Mouse (Mus musculus) embryonic facial prominence, embryonic 12.5 days (tissue): ENCODE measurements around the gene Rassf2. TPM values are rescaled to one million over a fixed set of nuclear protein-coding genes. Genes with fewer than 3 reads are reported as not detected.

Source experiments
- ATAC-seq: fragments of 200-750 bp; cut with Nextera tagmentation; 2 replicates; pipeline ENCODE4 v1.8.0; 2017; ENCODE audit not compliant: insufficient number of reproducible peaks, insufficient read depth, low FRiP score, low TSS enrichment
- H3K27ac ChIP-seq: fragments of 300-500 bp; sonication (generic); 2 replicates; pipeline ENCODE4 v1.5.1; 2016; ENCODE audit warnings: mild to moderate bottlenecking
- H3K27me3 ChIP-seq: fragments of 300-500 bp; sonication (generic); 2 replicates; pipeline ENCODE4 v1.6.1; 2016; ENCODE audit warnings: mild to moderate bottlenecking, moderate library complexity
- H3K36me3 ChIP-seq: fragments of 300-500 bp; sonication (generic); 2 replicates; pipeline ENCODE4 v1.6.1; 2016; ENCODE audit warnings: mild to moderate bottlenecking
- H3K4me1 ChIP-seq: fragments of 300-500 bp; sonication (generic); 2 replicates; pipeline ENCODE4 v1.6.1; 2016
- H3K4me2 ChIP-seq: fragments of 300-500 bp; sonication (generic); replicated peaks from 2 replicates; pipeline ENCODE4 v1.6.1; 2016; ENCODE audit warnings: mild to moderate bottlenecking, moderate library complexity
- H3K4me3 ChIP-seq: fragments of 300-500 bp; sonication (generic); 2 replicates; pipeline ENCODE4 v1.5.1; 2016; ENCODE audit warnings: mild to moderate bottlenecking
- H3K9ac ChIP-seq: fragments of 300-500 bp; sonication (generic); 2 replicates; pipeline ENCODE4 v1.6.1; 2016; ENCODE audit warnings: mild to moderate bottlenecking, moderate library complexity
- H3K9me3 ChIP-seq: fragments of 300-500 bp; sonication (generic); 2 replicates; pipeline ENCODE4 v1.6.1; 2016; ENCODE audit warnings: mild to moderate bottlenecking, moderate library complexity
- WGBS: fragments of 180-500 bp; shearing (Covaris S2); methylation state at CpG from one replicate; pipeline ENCODE4 v1.1.7; 2016; 5-methylcytosine and 5-hydroxymethylcytosine counted together
- polyA plus RNA-seq: library from polyadenylated mRNA; unstranded; fragments of >200 nt; fragmentation: Nextera tagmentation; extraction: Ambion mirVana; gene quantifications from 2 replicates; pipeline ENCODE4 v1.2.1, GENCODE M21; 2016

Gene Rassf2
- polyA plus RNA-seq, 1 experiment from 2014 or later, result 8.5 TPM

DNA sequence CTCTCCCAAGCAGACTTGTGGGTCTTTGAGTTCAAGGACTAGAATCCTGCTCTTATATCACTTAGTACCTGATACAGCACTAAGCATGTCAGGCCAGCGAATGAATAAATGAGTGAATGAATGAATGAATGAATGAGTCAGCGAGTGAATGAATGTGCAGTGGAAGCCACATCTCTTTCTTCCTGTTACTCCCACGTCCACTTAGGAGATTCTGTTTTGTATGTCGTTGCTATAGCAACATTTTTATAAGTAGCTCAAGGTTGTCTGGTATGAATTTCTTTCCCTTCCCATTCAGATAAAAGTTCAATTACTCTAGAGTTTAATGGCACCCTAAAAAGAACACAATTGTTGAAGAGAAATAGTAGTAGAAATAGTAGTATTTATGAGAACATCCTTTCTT is 59.0 kb downstream of the Rassf2 start:
- no peak for ATAC-seq
- H3K27me3 ChIP-seq, result no peaks in the 10 kb centered on the region
- H3K4me2 ChIP-seq, result no peak overlapping the region
- no peak overlapping the region for H3K9ac ChIP-seq
- no peak overlapping the region for H3K4me3 ChIP-seq
- H3K9me3 ChIP-seq, result no peaks in the 10 kb centered on the region
- no peaks in the 10 kb centered on the region for H3K4me1 ChIP-seq
- 83% methylated on average over 4 of the region's 4 CpGs for WGBS
- H3K27ac ChIP-seq, result no peak overlapping the region
- H3K36me3 ChIP-seq, result no peaks in the 10 kb centered on the region

DNA sequence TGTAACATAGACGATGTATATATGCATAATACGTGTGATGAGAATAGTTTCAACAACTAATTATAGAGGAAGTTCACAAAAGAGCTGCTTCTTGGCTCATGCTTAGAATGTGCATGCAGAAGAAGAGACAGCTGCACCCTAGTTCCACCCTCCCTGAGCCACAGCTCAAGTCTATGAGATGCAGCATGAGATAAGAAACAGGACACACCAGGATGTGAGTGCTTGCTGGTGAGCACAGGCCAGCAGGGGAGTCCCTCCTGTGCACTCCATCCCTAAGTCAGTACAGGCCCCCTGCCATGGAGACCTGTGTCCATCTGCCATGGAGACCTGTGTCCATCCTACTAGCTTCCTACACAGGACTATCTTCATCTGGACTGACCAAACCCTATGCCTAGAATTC is 59.5 kb downstream of the Rassf2 start:
- WGBS, result 94% methylated on average over 2 of the region's 2 CpGs
- Histone ChIP-seq H3K4me1 (no peaks in the 10 kb centered on the region), H3K9ac (no peak overlapping the region), H3K4me2 (no peak overlapping the region), H3K27me3 (no peaks in the 10 kb centered on the region), H3K9me3 (no peaks in the 10 kb centered on the region), H3K36me3 (no peaks in the 10 kb centered on the region), H3K27ac (no peak overlapping the region), H3K4me3 (no peak overlapping the region)
- no peak for ATAC-seq

DNA sequence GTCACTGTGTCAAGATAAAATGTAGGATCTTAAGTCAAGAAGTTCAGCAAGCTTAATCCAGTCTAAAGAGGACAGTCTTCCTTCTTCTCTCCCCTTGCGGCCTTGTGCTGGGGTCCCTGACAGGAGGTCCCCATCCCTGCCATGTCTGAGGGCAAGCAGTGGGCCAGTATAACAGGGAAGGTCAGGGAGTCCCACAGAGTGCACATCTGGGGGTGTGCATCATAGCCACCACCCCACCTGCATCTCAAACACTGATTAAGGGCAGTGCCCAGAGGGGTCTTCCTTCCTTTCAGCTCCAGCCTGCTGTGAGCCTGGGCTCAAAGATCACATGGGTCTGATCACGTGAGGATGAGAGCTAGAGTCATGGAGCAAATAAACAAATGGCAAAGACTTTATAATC is 68.4 kb downstream of the Rassf2 start:
- 0 out of 2 replicates have a peak, but pooled peaks cover 2% of the 10 kb centered on the region for H3K27me3 ChIP-seq
- WGBS, result 75% methylated on average over 2 of the region's 2 CpGs
- H3K4me3 ChIP-seq, result no peak overlapping the region
- H3K4me2 ChIP-seq, result no peak overlapping the region
- H3K9ac ChIP-seq, result no peak overlapping the region
- no peaks in the 10 kb centered on the region for H3K36me3 ChIP-seq
- H3K4me1 ChIP-seq, result no peaks in the 10 kb centered on the region
- H3K27ac ChIP-seq, result no peak overlapping the region
- ATAC-seq, result no peak
- no peaks in the 10 kb centered on the region for H3K9me3 ChIP-seq

GRCm38 (mm10) chr2:131957731-131958222 is 72.3 kb downstream of the Rassf2 start:
- no peak for ATAC-seq
- WGBS, result 48% methylated on average over 9 of the region's 9 CpGs
- Histone ChIP-seq H3K4me1 (peaks cover 5% of the 10 kb centered on the region; the same call in 1 of the 2 replicates), H3K9me3 (no peaks in the 10 kb centered on the region), H3K9ac (no peak overlapping the region), H3K36me3 (no peaks in the 10 kb centered on the region), H3K4me2 (no peak overlapping the region), H3K27me3 (peaks cover 28% of the 10 kb centered on the region), H3K27ac (no peak overlapping the region), H3K4me3 (no peak overlapping the region)

DNA sequence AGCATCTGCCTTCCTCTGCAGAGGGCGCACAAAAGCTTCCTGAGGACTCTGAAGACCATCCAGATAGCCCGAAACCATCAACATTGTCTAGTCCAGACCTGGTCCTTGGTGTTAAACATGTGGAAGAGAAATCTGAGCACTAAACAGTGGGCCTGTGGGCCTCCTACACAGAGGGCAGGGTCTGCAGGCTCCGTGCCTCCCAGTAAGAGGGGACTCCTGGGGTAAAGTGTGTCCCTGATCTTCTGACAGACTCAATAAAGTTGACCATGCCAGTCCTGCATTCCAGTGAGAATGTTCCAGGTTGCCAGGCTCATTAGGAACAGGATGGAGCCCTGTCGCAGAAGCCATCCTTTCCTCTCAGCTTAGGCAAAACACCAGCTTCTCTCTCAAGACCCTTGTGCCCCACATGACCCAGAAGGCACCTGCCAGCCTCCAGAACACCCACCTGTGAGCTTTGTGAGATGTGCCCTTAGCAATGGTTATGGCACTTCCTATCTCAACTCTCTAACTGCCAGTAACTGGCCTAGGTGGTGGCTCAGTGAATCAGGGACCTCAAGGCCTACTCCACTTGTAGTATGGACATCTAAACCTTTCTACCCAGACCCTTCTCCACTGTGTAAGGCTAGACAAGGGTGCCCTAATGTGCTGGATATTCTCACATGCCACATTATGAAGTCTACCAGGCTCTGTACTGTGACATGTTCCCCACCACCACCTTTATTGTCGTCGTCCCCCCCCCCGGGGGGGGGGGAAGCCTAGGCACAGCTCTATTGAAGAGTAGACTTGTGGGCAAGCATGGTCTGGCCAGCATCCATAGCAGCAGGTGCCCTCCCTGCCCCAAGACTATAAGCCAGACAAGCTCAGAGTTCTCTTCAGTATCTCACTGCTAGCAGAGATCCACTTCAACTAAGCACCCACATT is 73.5 kb downstream of the Rassf2 start:
- Histone ChIP-seq H3K4me1 (peaks cover 5% of the 10 kb centered on the region; the same call in 1 of the 2 replicates), H3K9me3 (no peaks in the 10 kb centered on the region), H3K36me3 (no peaks in the 10 kb centered on the region), H3K9ac (no peak overlapping the region), H3K4me3 (no peak overlapping the region), H3K27ac (no peak overlapping the region), H3K27me3 (peaks cover 39% of the 10 kb centered on the region), H3K4me2 (no peak overlapping the region)
- ATAC-seq, result no peak
- 82% methylated on average over 7 of the region's 7 CpGs for WGBS

DNA sequence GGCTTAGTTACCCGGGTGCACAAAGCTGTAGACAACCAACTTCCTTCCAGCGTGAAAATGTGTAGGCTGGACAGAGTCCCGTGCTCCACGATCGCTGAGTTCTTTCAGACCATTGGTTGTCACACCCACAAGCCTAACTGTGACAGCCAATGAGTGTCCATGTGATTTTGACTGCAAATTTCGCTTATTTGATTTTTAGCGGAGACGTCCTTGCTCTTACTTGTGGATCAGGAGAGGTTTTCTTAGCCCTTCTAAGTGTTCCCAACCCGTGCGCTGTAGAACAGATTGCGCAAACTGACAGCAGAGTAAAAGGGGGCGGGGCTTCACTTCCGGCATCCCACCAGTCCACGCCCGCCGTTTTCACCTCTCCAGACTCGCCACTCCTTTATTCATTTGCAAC is 74.8 kb downstream of the Rassf2 start:
- no peak overlapping the region for H3K9ac ChIP-seq
- H3K9me3 ChIP-seq, result no peaks in the 10 kb centered on the region
- WGBS, result 3% methylated on average over 17 of the region's 17 CpGs
- ATAC-seq, result no peak
- H3K27ac ChIP-seq, result no peak overlapping the region
- H3K36me3 ChIP-seq, result no peaks in the 10 kb centered on the region
- peaks cover 5% of the 10 kb centered on the region; the same call in 1 of the 2 replicates for H3K4me1 ChIP-seq
- H3K4me2 ChIP-seq, result peak overlapping the region; percentile 48
- peaks cover 45% of the 10 kb centered on the region for H3K27me3 ChIP-seq
- H3K4me3 ChIP-seq, result peak overlapping the region; percentile 25

GRCm38 (mm10) chr2:131954835-131955234 is 75.2 kb downstream of the Rassf2 start:
- Histone ChIP-seq H3K27ac (no peak overlapping the region), H3K9ac (no peak overlapping the region), H3K36me3 (no peaks in the 10 kb centered on the region), H3K4me1 (peaks cover 5% of the 10 kb centered on the region; the same call in 1 of the 2 replicates), H3K27me3 (peaks cover 45% of the 10 kb centered on the region), H3K4me3 (peak overlapping the region; percentile 25; the same call in 1 of the 2 replicates), H3K4me2 (peak overlapping the region; percentile 48), H3K9me3 (no peaks in the 10 kb centered on the region)
- 60% methylated on average over 9 of the region's 9 CpGs for WGBS
- no peak for ATAC-seq

DNA sequence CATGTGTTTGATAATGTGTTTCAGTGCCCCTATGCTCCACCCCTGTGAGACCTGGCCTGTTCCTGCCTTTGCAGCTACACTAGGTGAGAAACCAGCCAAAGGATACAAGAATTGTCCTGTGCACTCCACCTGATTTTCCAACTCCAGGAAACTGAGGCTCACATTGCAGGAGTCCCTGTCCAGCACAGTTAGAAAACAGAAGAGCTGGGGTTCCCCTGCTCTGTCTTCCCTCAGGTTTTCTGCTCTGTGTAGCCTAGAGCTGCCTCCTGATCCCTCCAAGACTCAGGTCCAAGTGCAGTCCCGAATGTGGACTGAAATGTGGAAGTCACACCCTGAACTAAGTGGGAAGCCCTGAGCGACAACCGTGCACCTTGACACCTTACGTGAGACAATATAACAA is 76.3 kb downstream of the Rassf2 start:
- Histone ChIP-seq H3K9me3 (no peaks in the 10 kb centered on the region), H3K9ac (no peak overlapping the region), H3K27me3 (peaks cover 45% of the 10 kb centered on the region), H3K4me2 (peak overlapping the region; percentile 33; the same call in 1 of the 2 replicates), H3K36me3 (no peaks in the 10 kb centered on the region), H3K4me3 (no peak overlapping the region), H3K4me1 (peaks cover 9% of the 10 kb centered on the region; the same call in 1 of the 2 replicates), H3K27ac (no peak overlapping the region)
- WGBS, result 83% methylated on average over 4 of the region's 4 CpGs
- ATAC-seq, result no peak

- Histone ChIP-seq H3K9me3 (no peaks in the 10 kb centered on the region), H3K9ac (no peak overlapping the region), H3K4me3 (peak overlapping the region; percentile 12; the same call in 1 of the 2 replicates), H3K27me3 (peaks cover 45% of the 10 kb centered on the region), H3K4me2 (peak overlapping the region; percentile 33), H3K36me3 (no peaks in the 10 kb centered on the region), H3K4me1 (peaks cover 9% of the 10 kb centered on the region; the same call in 1 of the 2 replicates), H3K27ac (no peak overlapping the region)
- WGBS, result 21% methylated on average over 29 of the region's 29 CpGs
- ATAC-seq, result no peak
Measured at GRCm38 (mm10) chr2:131952961-131953538, 77.0 kb downstream of the Rassf2 start.

DNA sequence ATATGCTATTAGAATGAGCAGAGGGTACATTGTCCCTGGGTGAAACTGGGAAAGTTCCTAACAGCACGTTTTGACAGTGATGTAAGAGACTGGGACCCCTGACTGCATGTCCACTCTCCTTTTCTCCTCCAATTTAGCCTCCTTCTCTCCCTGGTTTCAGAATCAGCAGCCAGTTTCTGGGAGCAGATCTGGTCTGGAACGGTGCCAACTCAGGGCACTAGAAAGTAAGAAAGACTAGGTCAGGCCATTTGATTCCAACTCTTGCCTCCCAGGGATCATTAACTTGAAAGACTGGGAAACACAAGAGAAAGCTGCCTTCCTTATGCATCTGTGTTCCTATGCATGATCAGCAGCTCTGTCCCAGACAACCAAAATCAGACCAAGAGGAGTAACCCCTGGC is 77.6 kb downstream of the Rassf2 start:
- WGBS, result 51% methylated on average over 2 of the region's 2 CpGs
- Histone ChIP-seq H3K9me3 (no peaks in the 10 kb centered on the region), H3K27me3 (peaks cover 45% of the 10 kb centered on the region), H3K4me1 (peaks cover 9% of the 10 kb centered on the region; the same call in 1 of the 2 replicates), H3K4me2 (0 out of 2 replicates have a peak overlapping the region, but pooled peaks have one; percentile 33), H3K4me3 (no peak overlapping the region), H3K9ac (no peak overlapping the region), H3K36me3 (no peaks in the 10 kb centered on the region), H3K27ac (no peak overlapping the region)
- no peak for ATAC-seq

DNA sequence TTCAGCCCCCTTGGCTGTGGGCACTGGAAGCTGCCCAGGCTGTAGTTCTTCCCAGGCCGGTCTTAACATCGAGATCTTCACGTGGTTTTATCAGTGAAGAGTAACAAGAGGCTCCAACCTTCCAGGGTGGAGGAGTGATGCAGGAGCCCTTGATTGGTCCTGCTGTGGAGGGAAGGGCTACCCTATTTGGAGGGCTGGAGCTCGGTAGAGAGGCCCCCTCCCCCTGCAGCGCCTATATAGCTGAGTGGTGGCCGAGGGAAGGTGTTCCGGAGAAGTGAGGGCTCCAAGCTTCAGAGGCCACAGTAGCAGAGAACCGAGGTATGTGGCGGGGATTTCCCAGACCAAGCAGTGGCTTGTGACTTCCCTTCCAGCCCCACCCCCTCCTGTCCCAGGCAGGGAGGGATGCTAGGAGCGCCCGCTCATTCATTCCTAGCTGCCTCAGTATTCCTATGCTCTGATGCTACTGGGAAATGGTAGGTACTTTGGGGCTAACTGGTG is 79.4 kb downstream of the Rassf2 start, which contains the start of gene Prnd:
Gene Prnd (plus strand): TSS at position 264 of the 498 bp plus-strand sequence.
- 0 out of 2 replicates have a peak within 1 kb of the TSS, but pooled peaks have one; percentile 13 for H3K4me2 ChIP-seq

More for the DNA sequence above, 79.4 kb downstream of the Rassf2 start, which contains the start of gene Prnd:
- Histone ChIP-seq H3K36me3 (no peaks in the 10 kb centered on the region), H3K9me3 (no peaks in the 10 kb centered on the region), H3K27me3 (peaks cover 39% of the 10 kb centered on the region), H3K4me1 (peaks cover 9% of the 10 kb centered on the region; the same call in 1 of the 2 replicates), H3K4me3 (no peak within 1 kb of the TSS), H3K9ac (no peak within 1 kb of the TSS), H3K27ac (no peak within 1 kb of the TSS)
- 7% methylated on average over 11 of the region's 11 CpGs for WGBS
- ATAC-seq, result 0 out of 2 replicates have a peak, but pooled peaks have one; percentile 16
